Mouse (Mus musculus) heart, adult 18-20 months (tissue): ENCODE results near the gene Ndufb8. TPM values are rescaled to one million over a fixed set of nuclear protein-coding genes. Genes with fewer than 3 reads are reported as not detected.

Source experiments
- total RNA-seq, 2 experiments: library from RNA; stranded (reverse); gene quantifications; 2 replicates each; pipeline ENCODE4 v1.2.3; 2021

The Ndufb8 gene
- total RNA-seq, 2 experiments from 2014 or later, result 1,929 to 2,019 TPM

Other genes starting within 250 kb of the Ndufb8 start
- gene Scd4, start 222.3 kb downstream of the Ndufb8 start, total RNA-seq, result 1 to 10 TPM; 4.3 to 7.8 TPM
- 100 to 1,000 TPM in 1 of 2 experiments, 10 to 100 TPM in 1; 30.8 to 212 TPM for gene Scd1, start 147.6 kb downstream of the Ndufb8 start, total RNA-seq
- not detected for gene Wnt8b, start 62.0 kb downstream of the Ndufb8 start, total RNA-seq
- gene Sec31b, start 9.6 kb downstream of the Ndufb8 start, total RNA-seq, result 10 to 100 TPM in 1 of 2 experiments, 1 to 10 TPM in 1; 9.4 to 10.2 TPM
- gene Gm20538, start 2.6 kb downstream of the Ndufb8 start, total RNA-seq, result not detected
- 10 to 100 TPM; 57.1 to 58.1 TPM for gene Hif1an, start 7.4 kb upstream of the Ndufb8 start, total RNA-seq
- not detected for gene Pax2, start 200.6 kb upstream of the Ndufb8 start, total RNA-seq